Mouse (Mus musculus): ENCODE measurements around the gene Cspg4. TPM values are rescaled to one million over a fixed set of nuclear protein-coding genes. Genes with fewer than 3 reads are reported as not detected.

Cspg4 gene
- total and polyA plus RNA-seq, 2 experiments from 2014 or later: 7.6 to 42.1 TPM

- H3K4me3 ChIP-seq (ENCODE audit: low read length): no peak overlapping the region
- DNase-seq (ENCODE audit: low spot score) (no peak), ATAC-seq (no peak)
- H3K4me2 ChIP-seq (ENCODE audit: low read depth, low read length): no peak overlapping the region
- no peaks in the 10 kb centered on the region for H3K9me3 ChIP-seq (ENCODE audit: low read length)
- WGBS: 94% methylated on average over 15 of the region's 15 CpGs
- TF ChIP-seq CTCF (IDR thresholded peaks at IDR 0.05; ENCODE audit: low read depth): no peak
- H3K36me3 ChIP-seq (ENCODE audit: insufficient read depth, low read length): no peaks in the 10 kb centered on the region
- H3K9ac ChIP-seq (replicated peaks; ENCODE audit: low read length): no peak overlapping the region
- peaks cover 1% of the 10 kb centered on the region; the same call in 1 of the 2 replicates for H3K4me1 ChIP-seq (ENCODE audit: insufficient read depth, low read length)
- no peaks in the 10 kb centered on the region for H3K27me3 ChIP-seq (ENCODE audit: insufficient read depth, low read length)
- H3K27ac ChIP-seq: no peak overlapping the region
Observed at GRCm38 (mm10) chr9:56886601-56887000, 21.8 kb downstream of the Cspg4 start.

GRCm38 (mm10) chr9:56887581-56887980, 22.7 kb downstream of the Cspg4 start:
- ATAC-seq: no peak
- no peak for TF ChIP-seq CTCF (IDR thresholded peaks at IDR 0.05; ENCODE audit: low read depth)
- H3K9ac ChIP-seq (replicated peaks; ENCODE audit: low read length): no peak overlapping the region
- no peak overlapping the region for H3K4me2 ChIP-seq (ENCODE audit: low read depth, low read length)
- H3K27ac ChIP-seq: no peak overlapping the region
- H3K4me1 ChIP-seq (ENCODE audit: insufficient read depth, low read length): peaks cover 3% of the 10 kb centered on the region; the same call in 1 of the 2 replicates
- no peaks in the 10 kb centered on the region for H3K36me3 ChIP-seq (ENCODE audit: insufficient read depth, low read length)
- H3K9me3 ChIP-seq (ENCODE audit: low read length): no peaks in the 10 kb centered on the region
- H3K4me3 ChIP-seq (ENCODE audit: low read length): no peak overlapping the region
- DNase-seq (ENCODE audit: low spot score): no peak
- no peaks in the 10 kb centered on the region for H3K27me3 ChIP-seq (ENCODE audit: insufficient read depth, low read length)
- WGBS: 90% methylated on average over 16 of the region's 16 CpGs

- Histone ChIP-seq H3K27ac (no peak overlapping the region), H3K4me1 (ENCODE audit: insufficient read depth, low read length) (peaks cover 9% of the 10 kb centered on the region; the same call in 1 of the 2 replicates), H3K4me2 (ENCODE audit: low read depth, low read length) (peak overlapping the region; percentile 54), H3K4me3 (ENCODE audit: low read length) (peak overlapping the region; percentile 20), H3K9ac (replicated peaks; ENCODE audit: low read length) (0 out of 2 replicates have a peak overlapping the region, but pooled peaks have one; percentile 18), H3K27me3 (ENCODE audit: insufficient read depth, low read length) (no peaks in the 10 kb centered on the region), H3K9me3 (ENCODE audit: low read length) (no peaks in the 10 kb centered on the region), H3K36me3 (ENCODE audit: insufficient read depth, low read length) (no peaks in the 10 kb centered on the region)
- ATAC-seq: peak; percentile 66
- TF ChIP-seq CTCF (IDR thresholded peaks at IDR 0.05; ENCODE audit: low read depth): peak; percentile 96
- peak; percentile 96 for DNase-seq (ENCODE audit: low spot score)
- WGBS: 9% methylated on average over 14 of the region's 14 CpGs
Observed at GRCm38 (mm10) chr9:56889817-56890216, 25.0 kb downstream of the Cspg4 start.

GRCm38 (mm10) chr9:56890522-56891250, 25.9 kb downstream of the Cspg4 start:
- Histone ChIP-seq H3K9me3 (ENCODE audit: low read length) (no peaks in the 10 kb centered on the region), H3K27me3 (ENCODE audit: insufficient read depth, low read length) (no peaks in the 10 kb centered on the region), H3K27ac (no peak overlapping the region), H3K36me3 (ENCODE audit: insufficient read depth, low read length) (no peaks in the 10 kb centered on the region), H3K4me1 (ENCODE audit: insufficient read depth, low read length) (peaks cover 9% of the 10 kb centered on the region; the same call in 1 of the 2 replicates), H3K9ac (replicated peaks; ENCODE audit: low read length) (no peak overlapping the region), H3K4me2 (ENCODE audit: low read depth, low read length) (no peak overlapping the region), H3K4me3 (ENCODE audit: low read length) (no peak overlapping the region)
- no peak; the same call in 1 of the 2 replicates for TF ChIP-seq CTCF (IDR thresholded peaks at IDR 0.05; ENCODE audit: low read depth)
- no peak for ATAC-seq
- WGBS: 69% methylated on average over 11 of the region's 11 CpGs
- DNase-seq (ENCODE audit: low spot score): no peak

- ATAC-seq (peak; percentile 78), DNase-seq (ENCODE audit: low spot score) (peak; percentile 90)
- no peak overlapping the region; the same call in 1 of the 2 replicates for H3K9ac ChIP-seq (replicated peaks; ENCODE audit: low read length)
- TF ChIP-seq CTCF (IDR thresholded peaks at IDR 0.05; ENCODE audit: low read depth): peak; percentile 96
- no peak overlapping the region for H3K4me3 ChIP-seq (ENCODE audit: low read length)
- H3K4me2 ChIP-seq (ENCODE audit: low read depth, low read length): peak overlapping the region; percentile 46
- no peaks in the 10 kb centered on the region for H3K27me3 ChIP-seq (ENCODE audit: insufficient read depth, low read length)
- no peaks in the 10 kb centered on the region for H3K9me3 ChIP-seq (ENCODE audit: low read length)
- 28% methylated on average over 12 of the region's 12 CpGs for WGBS
- peaks cover 9% of the 10 kb centered on the region; the same call in 1 of the 2 replicates for H3K4me1 ChIP-seq (ENCODE audit: insufficient read depth, low read length)
- H3K36me3 ChIP-seq (ENCODE audit: insufficient read depth, low read length): no peaks in the 10 kb centered on the region
- H3K27ac ChIP-seq: no peak overlapping the region
Observed at GRCm38 (mm10) chr9:56891517-56892011, 26.7 kb downstream of the Cspg4 start.

- Histone ChIP-seq H3K4me2 (ENCODE audit: low read depth, low read length) (peak overlapping the region; percentile 46; the same call in 1 of the 2 replicates), H3K27me3 (ENCODE audit: insufficient read depth, low read length) (no peaks in the 10 kb centered on the region), H3K9ac (replicated peaks; ENCODE audit: low read length) (no peak overlapping the region), H3K9me3 (ENCODE audit: low read length) (no peaks in the 10 kb centered on the region), H3K4me3 (ENCODE audit: low read length) (no peak overlapping the region), H3K36me3 (ENCODE audit: insufficient read depth, low read length) (no peaks in the 10 kb centered on the region), H3K4me1 (ENCODE audit: insufficient read depth, low read length) (peaks cover 9% of the 10 kb centered on the region; the same call in 1 of the 2 replicates), H3K27ac (no peak overlapping the region)
- ATAC-seq (no peak), DNase-seq (ENCODE audit: low spot score) (no peak)
- no peak for TF ChIP-seq CTCF (IDR thresholded peaks at IDR 0.05; ENCODE audit: low read depth)
- 82% methylated on average over 10 of the region's 10 CpGs for WGBS
Observed at GRCm38 (mm10) chr9:56892111-56892510, 27.3 kb downstream of the Cspg4 start.

- WGBS: 42% methylated on average over 8 of the region's 8 CpGs
Observed at GRCm38 (mm10) chr9:56893313-56893712, 28.5 kb downstream of the Cspg4 start.

More at GRCm38 (mm10) chr9:56893313-56893712, 28.5 kb downstream of the Cspg4 start:
- H3K4me1 ChIP-seq (ENCODE audit: insufficient read depth, low read length): peaks cover 9% of the 10 kb centered on the region; the same call in 1 of the 2 replicates
- no peaks in the 10 kb centered on the region for H3K9me3 ChIP-seq (ENCODE audit: low read length)
- no peak overlapping the region for H3K9ac ChIP-seq (replicated peaks; ENCODE audit: low read length)
- H3K27me3 ChIP-seq (ENCODE audit: insufficient read depth, low read length): no peaks in the 10 kb centered on the region
- H3K4me3 ChIP-seq (ENCODE audit: low read length): no peak overlapping the region
- ATAC-seq (no peak), DNase-seq (ENCODE audit: low spot score) (no peak)
- H3K27ac ChIP-seq: no peak overlapping the region
- TF ChIP-seq CTCF (IDR thresholded peaks at IDR 0.05; ENCODE audit: low read depth): no peak
- no peak overlapping the region for H3K4me2 ChIP-seq (ENCODE audit: low read depth, low read length)
- no peaks in the 10 kb centered on the region for H3K36me3 ChIP-seq (ENCODE audit: insufficient read depth, low read length)
